Comparison of ENCODE assay signal across 26 mouse cellular contexts in genomic region chr11:44549511-44550278, GRCm38 (mm10). TPM values are rescaled to one million over a fixed set of nuclear protein-coding genes. Genes with fewer than 3 reads are reported as not detected.
DNase-seq lines count a peak whose midpoint lies in the region; ATAC-seq and TF ChIP-seq lines count a peak whose summit lies in the region.
"Had no signal": no experiment of that assay in that cellular context is flagged by ENCODE, and none has a peak within 500 bp of the region (broad histone marks: within the 10 kb centered on the region; RNA-seq: fewer than 3 reads in every experiment).

No protein-coding gene starts in this region.

- 0 out of 2 replicates have a peak, but pooled peaks cover 2% of the 10 kb centered on the region for H3K4me1 ChIP-seq in intestine, embryonic 15.5 days (replicated peaks)
- no peaks in the 10 kb centered on the region for H3K4me1 ChIP-seq in stomach, postnatal 0 days (replicated peaks; ENCODE audit: control insufficient read depth, insufficient read depth)
- H3K4me1 ChIP-seq: forebrain, embryonic 10.5 days; forebrain, embryonic 13.5 days; heart, embryonic 15.5 days; hindbrain, embryonic 13.5 days had no signal

- no peak overlapping the region for H3K4me3 ChIP-seq in intestine, embryonic 15.5 days (replicated peaks)
- no peak overlapping the region for H3K4me3 ChIP-seq in stomach, postnatal 0 days (ENCODE audit: low read depth, low read length)
- H3K4me3 ChIP-seq: forebrain, embryonic 10.5 days; forebrain, embryonic 13.5 days; gastrocnemius, adult 2 months; heart, embryonic 12.5 days; heart, embryonic 15.5 days; hindbrain, embryonic 10.5 days; hindbrain, embryonic 13.5 days had no signal

- no peak for TF ChIP-seq CTCF in stomach, postnatal 0 days (IDR thresholded peaks at IDR 0.05; ENCODE audit: low read depth)

- ATAC-seq in intestine, embryonic 15.5 days, result peak; percentile 73
- ATAC-seq in stomach, postnatal 0 days (ENCODE audit: low FRiP score, low TSS enrichment), result no peak
- ATAC-seq: activated CD4-positive, CD25-positive, alpha-beta regulatory T cell, adult 4 months; forebrain, embryonic 13.5 days; forebrain, embryonic 16.5 days; hindbrain, embryonic 16.5 days had no signal

- H3K27me3 ChIP-seq in intestine, embryonic 15.5 days (replicated peaks), result no peaks in the 10 kb centered on the region
- H3K27me3 ChIP-seq in stomach, postnatal 0 days (ENCODE audit: control insufficient read depth, insufficient read depth, low read length), result no peaks in the 10 kb centered on the region
- H3K27me3 ChIP-seq: forebrain, embryonic 13.5 days; heart, embryonic 12.5 days; heart, embryonic 15.5 days; hindbrain, embryonic 13.5 days had no signal

- 0 out of 2 replicates have a peak overlapping the region, but pooled peaks have one; percentile 1 for H3K4me2 ChIP-seq in intestine, embryonic 15.5 days (replicated peaks)
- no peak overlapping the region for H3K4me2 ChIP-seq in stomach, postnatal 0 days (replicated peaks; ENCODE audit: low read depth)
- H3K4me2 ChIP-seq: forebrain, embryonic 13.5 days; heart, embryonic 12.5 days; heart, embryonic 15.5 days; hindbrain, embryonic 13.5 days had no signal

- WGBS in intestine, embryonic 15.5 days, result 61% methylated on average over 10 of the region's 10 CpGs
- WGBS in large intestine, adult 2 months, result 29% methylated on average over 10 of the region's 10 CpGs
- WGBS in stomach, postnatal 0 days, result 83% methylated on average over 10 of the region's 10 CpGs

- no peaks in the 10 kb centered on the region for H3K9me3 ChIP-seq in intestine, embryonic 15.5 days
- no peaks in the 10 kb centered on the region for H3K9me3 ChIP-seq in stomach, postnatal 0 days (ENCODE audit: control insufficient read depth, low read length)
- H3K9me3 ChIP-seq: forebrain, embryonic 10.5 days; forebrain, embryonic 13.5 days; heart, embryonic 15.5 days; hindbrain, embryonic 10.5 days; hindbrain, embryonic 13.5 days had no signal

- no peak for TF ChIP-seq EP300 in stomach, postnatal 0 days (optimal IDR thresholded peaks at IDR 0.05)

- peak; percentile 57 for DNase-seq in heart, adult 11 months
- no peak for DNase-seq in heart, adult 8-10 months (ENCODE audit: low spot score)
- DNase-seq in large intestine, adult 2 months (ENCODE audit: low read depth, low spot score), result peak; percentile 60
- DNase-seq in stomach, postnatal 0 days (ENCODE audit: low spot score), result peak; percentile 10
- DNase-seq in retina, embryonic 14.5 days (ENCODE audit: low spot score), result no peak
- no peak for DNase-seq in frontal cortex, adult 2 months (ENCODE audit: extremely low spot score in 1 of 2, low spot score in 1 of 2)
- DNase-seq: adrenal gland, adult 8-10 months; adrenal gland, postnatal 25 days; cerebellum, adult 18-20 months; cerebellum, adult 9-10 months; cerebellum, postnatal 14 days; gastrocnemius, adult 2 months; gastrocnemius, postnatal 14 days; heart, adult 18-20 months; heart, postnatal 10 days; heart, postnatal 36 days had no signal

- H3K27ac ChIP-seq in intestine, embryonic 15.5 days, result peak overlapping the region; percentile 45; the same call in 1 of the 2 replicates
- H3K27ac ChIP-seq in stomach, postnatal 0 days (replicated peaks), result no peak overlapping the region
- H3K27ac ChIP-seq: forebrain, embryonic 10.5 days; forebrain, embryonic 13.5 days; gastrocnemius, adult 2 months; heart, embryonic 15.5 days; hindbrain, embryonic 10.5 days; hindbrain, embryonic 13.5 days had no signal

- H3K9ac ChIP-seq in intestine, embryonic 15.5 days, result no peak overlapping the region
- no peak overlapping the region for H3K9ac ChIP-seq in stomach, postnatal 0 days (ENCODE audit: low read length)
- H3K9ac ChIP-seq: forebrain, embryonic 13.5 days; heart, embryonic 12.5 days; heart, embryonic 15.5 days; hindbrain, embryonic 13.5 days had no signal

- H3K36me3 ChIP-seq in intestine, embryonic 15.5 days, result peaks cover 37% of the 10 kb centered on the region
- peaks cover 32% of the 10 kb centered on the region for H3K36me3 ChIP-seq in stomach, postnatal 0 days (ENCODE audit: control insufficient read depth, insufficient read depth, low read length)

RNA-seq across cellular contexts. Expression of gene Rnf145, which starts 30.9 kb away (rescaled TPM):
- total RNA-seq in heart, adult 8-10 months (2022), result 10 to 100 TPM; 11.0 to 21.4 (median 13.7) TPM
- polyA plus RNA-seq in intestine, embryonic 15.5 days (2015; fragmentation: Nextera tagmentation; extraction: Ambion mirVana), result 52.1 and 54.8 TPM in 2 replicates
- 41.6 and 44.6 TPM in 2 replicates for polyA plus RNA-seq in large intestine, adult 2 months (2012; rRNA removed)
- 29.5 and 30.5 TPM in 2 replicates for polyA plus RNA-seq in stomach, postnatal 0 days (2015; fragmentation: Nextera tagmentation; extraction: Ambion mirVana)
- 83.9 and 88.6 TPM in 2 replicates for polyA plus RNA-seq in frontal cortex, adult 2 months (2012; rRNA removed)

Comparison
In these comparisons a context has a peak if more than half of its experiments do, and no peak if none do; other contexts are left out.
1. DNase-seq: peak in heart, adult 11 months (single experiment), large intestine, adult 2 months (single experiment) and stomach, postnatal 0 days (single experiment); none in heart, adult 8-10 months (single experiment), retina, embryonic 14.5 days (single experiment) and frontal cortex, adult 2 months (0 of 2).